ENCODE assay signal across 8 mouse cellular contexts in genomic region chr4:82504284-82505120, GRCm38 (mm10).
A peak's percentile ranks its signal among the peaks of the same experiment; 100 is the strongest.
DNase-seq lines count a peak whose midpoint lies in the region; ATAC-seq and TF ChIP-seq lines count a peak whose summit lies in the region.

No protein-coding gene starts in this region.

- no peaks in the 10 kb centered on the region for H3K36me3 ChIP-seq in forebrain, embryonic 11.5 days (ENCODE audit: control insufficient read depth, insufficient read depth, low read length)
- H3K36me3 ChIP-seq in hindbrain, embryonic 11.5 days (ENCODE audit: control insufficient read depth, insufficient read depth, low read length), result no peaks in the 10 kb centered on the region
- no peaks in the 10 kb centered on the region for H3K36me3 ChIP-seq in limb, embryonic 13.5 days
- no peaks in the 10 kb centered on the region for H3K36me3 ChIP-seq in neural tube, embryonic 14.5 days (ENCODE audit: control insufficient read depth, insufficient read depth, low read length)

- ATAC-seq in forebrain, embryonic 11.5 days (replicated peaks; ENCODE audit: low FRiP score), result no peak
- ATAC-seq in hindbrain, embryonic 11.5 days (ENCODE audit: low FRiP score), result 0 out of 2 replicates have a peak, but pooled peaks have one; percentile 0
- no peak for ATAC-seq in limb, embryonic 13.5 days (ENCODE audit: low FRiP score, low read depth)
- ATAC-seq in neural tube, embryonic 14.5 days (ENCODE audit: low read depth), result no peak
- no peak for ATAC-seq in activated CD4-positive, CD25-positive, alpha-beta regulatory T cell, adult 4 months

- H3K4me3 ChIP-seq in layer of hippocampus, adult 2 months, result peak overlapping the region; percentile 95
- H3K4me3 ChIP-seq in forebrain, embryonic 11.5 days (ENCODE audit: low read depth, low read length), result peak overlapping the region; percentile 90
- peak overlapping the region; percentile 93 for H3K4me3 ChIP-seq in hindbrain, embryonic 11.5 days (ENCODE audit: low read depth, low read length)
- H3K4me3 ChIP-seq in limb, embryonic 13.5 days, result peak overlapping the region; percentile 100
- H3K4me3 ChIP-seq in neural tube, embryonic 14.5 days (ENCODE audit: low read depth, low read length), result peak overlapping the region; percentile 81

- H3K9ac ChIP-seq in forebrain, embryonic 11.5 days (ENCODE audit: low read length), result peak overlapping the region; percentile 99
- H3K9ac ChIP-seq in hindbrain, embryonic 11.5 days (ENCODE audit: low read depth, low read length), result peak overlapping the region; percentile 93
- H3K9ac ChIP-seq in limb, embryonic 13.5 days, result peak overlapping the region; percentile 100
- peak overlapping the region; percentile 98 for H3K9ac ChIP-seq in neural tube, embryonic 14.5 days (replicated peaks; ENCODE audit: low read depth, low read length)

- WGBS in forebrain, embryonic 11.5 days, result under 1% methylated on average over 60 of the region's 62 CpGs
- under 1% methylated on average over 57 of the region's 62 CpGs for WGBS in hindbrain, embryonic 11.5 days
- under 1% methylated on average over 62 of the region's 62 CpGs for WGBS in limb, embryonic 13.5 days
- WGBS in neural tube, embryonic 14.5 days, result under 1% methylated on average over 62 of the region's 62 CpGs

- H3K27ac ChIP-seq in layer of hippocampus, adult 2 months, result peak overlapping the region; percentile 98
- peak overlapping the region; percentile 99 for H3K27ac ChIP-seq in forebrain, embryonic 11.5 days (ENCODE audit: low read depth, low read length)
- peak overlapping the region; percentile 99 for H3K27ac ChIP-seq in hindbrain, embryonic 11.5 days (ENCODE audit: low read depth, low read length)
- peak overlapping the region; percentile 100 for H3K27ac ChIP-seq in limb, embryonic 13.5 days
- H3K27ac ChIP-seq in neural tube, embryonic 14.5 days (ENCODE audit: low read depth, low read length), result peak overlapping the region; percentile 99

- H3K27me3 ChIP-seq in forebrain, embryonic 11.5 days (ENCODE audit: control insufficient read depth, insufficient read depth, low read length), result no peaks in the 10 kb centered on the region
- peaks cover 3% of the 10 kb centered on the region; the same call in 1 of the 2 replicates for H3K27me3 ChIP-seq in hindbrain, embryonic 11.5 days (ENCODE audit: control insufficient read depth, insufficient read depth, low read length)
- no peaks in the 10 kb centered on the region for H3K27me3 ChIP-seq in limb, embryonic 13.5 days
- no peaks in the 10 kb centered on the region for H3K27me3 ChIP-seq in neural tube, embryonic 14.5 days (ENCODE audit: control insufficient read depth, insufficient read depth, low read length)

- no peak for DNase-seq in layer of hippocampus, adult 2 months (ENCODE audit: low spot score in 2 of 2)
- DNase-seq in layer of hippocampus, postnatal 36 days, result no peak
- peak; percentile 68 for DNase-seq in adrenal gland, adult 2 months
- peak; percentile 76 for DNase-seq in forebrain, embryonic 11.5 days (ENCODE audit: low spot score)
- DNase-seq in hindbrain, embryonic 11.5 days (ENCODE audit: low spot score), result peak; percentile 72

- H3K4me1 ChIP-seq in forebrain, embryonic 11.5 days (replicated peaks; ENCODE audit: control insufficient read depth, insufficient read depth, low read length), result peaks cover 16% of the 10 kb centered on the region
- no peaks in the 10 kb centered on the region; the same call in 1 of the 2 replicates for H3K4me1 ChIP-seq in hindbrain, embryonic 11.5 days (replicated peaks; ENCODE audit: control insufficient read depth, insufficient read depth, low read length)
- peaks cover 41% of the 10 kb centered on the region for H3K4me1 ChIP-seq in limb, embryonic 13.5 days
- peaks cover 8% of the 10 kb centered on the region; the same call in 1 of the 2 replicates for H3K4me1 ChIP-seq in neural tube, embryonic 14.5 days (ENCODE audit: control insufficient read depth, insufficient read depth, low read length)

- no peak for TF ChIP-seq CTCF in layer of hippocampus, adult 2 months (conservative IDR thresholded peaks at IDR 0.05)

- no peaks in the 10 kb centered on the region for H3K9me3 ChIP-seq in forebrain, embryonic 11.5 days (ENCODE audit: control insufficient read depth, low read length)
- no peaks in the 10 kb centered on the region for H3K9me3 ChIP-seq in hindbrain, embryonic 11.5 days (ENCODE audit: control insufficient read depth, low read length)
- no peaks in the 10 kb centered on the region for H3K9me3 ChIP-seq in limb, embryonic 13.5 days
- H3K9me3 ChIP-seq in neural tube, embryonic 14.5 days (ENCODE audit: control insufficient read depth, low read length), result no peaks in the 10 kb centered on the region

- peak overlapping the region; percentile 96 for H3K4me2 ChIP-seq in forebrain, embryonic 11.5 days (ENCODE audit: low read depth, low read length, severe bottlenecking)
- H3K4me2 ChIP-seq in hindbrain, embryonic 11.5 days (replicated peaks; ENCODE audit: low read depth, low read length), result peak overlapping the region; percentile 98
- peak overlapping the region; percentile 87 for H3K4me2 ChIP-seq in limb, embryonic 13.5 days (replicated peaks)
- H3K4me2 ChIP-seq in neural tube, embryonic 14.5 days (ENCODE audit: low read depth, low read length), result peak overlapping the region; percentile 93

Comparison
In these comparisons a context has a peak if more than half of its experiments do, and no peak if none do; other contexts are left out.
1. DNase-seq: peak in adrenal gland, adult 2 months (single experiment), forebrain, embryonic 11.5 days (single experiment) and hindbrain, embryonic 11.5 days (single experiment); none in layer of hippocampus, adult 2 months (0 of 2) and layer of hippocampus, postnatal 36 days (0 of 2).
2. Peak in every context shown above with its lines, with median percentiles within 50 percentile points of each other: H3K27ac ChIP-seq, H3K4me3 ChIP-seq, H3K4me2 ChIP-seq and H3K9ac ChIP-seq.